Mouse (Mus musculus) hindbrain, embryonic 15.5 days (tissue): ENCODE measurements around the gene Tssc4. TPM values are rescaled to one million over a fixed set of nuclear protein-coding genes. Genes with fewer than 3 reads are reported as not detected.

Source experiments
- ATAC-seq: fragments of 200-750 bp; cut with Nextera tagmentation; 2 replicates; pipeline ENCODE4 v1.8.0; 2017; ENCODE audit warnings: low read depth, moderate number of reproducible peaks, moderate TSS enrichment; ENCODE audit not compliant: low FRiP score
- H3K27ac ChIP-seq: fragments of 300-500 bp; sonication (generic); replicated peaks from 2 replicates; pipeline ENCODE4 v1.5.1; 2015; ENCODE audit warnings: mild to moderate bottlenecking, inconsistent platforms
- H3K27me3 ChIP-seq: fragments of 300-500 bp; sonication (generic); 2 replicates; pipeline ENCODE4 v1.6.1; 2015; ENCODE audit warnings: control low read depth, inconsistent platforms
- H3K36me3 ChIP-seq: fragments of 300-500 bp; sonication (generic); 2 replicates; pipeline ENCODE4 v1.6.1; 2015; ENCODE audit warnings: control low read depth, inconsistent platforms
- H3K4me1 ChIP-seq: fragments of 300-500 bp; sonication (generic); replicated peaks from 2 replicates; pipeline ENCODE4 v1.6.1; 2015; ENCODE audit warnings: control low read depth, inconsistent platforms
- H3K4me2 ChIP-seq: fragments of 300-500 bp; sonication (generic); 2 replicates; pipeline ENCODE4 v1.6.1; 2015; ENCODE audit warnings: moderate library complexity, mild to moderate bottlenecking, inconsistent platforms
- H3K4me3 ChIP-seq: fragments of 300-500 bp; sonication (generic); 2 replicates; pipeline ENCODE4 v1.5.1; 2015; ENCODE audit warnings: mild to moderate bottlenecking, inconsistent platforms
- H3K9ac ChIP-seq: fragments of 300-500 bp; sonication (generic); 2 replicates; pipeline ENCODE4 v1.6.1; 2015; ENCODE audit warnings: inconsistent platforms
- H3K9me3 ChIP-seq: fragments of 300-500 bp; sonication (generic); 2 replicates; pipeline ENCODE4 v1.6.1; 2016; ENCODE audit warnings: control low read depth, inconsistent platforms
- WGBS: fragments of 180-500 bp; shearing (Covaris S2); methylation state at CpG from one replicate; pipeline ENCODE4 v1.1.7; 2015; 5-methylcytosine and 5-hydroxymethylcytosine counted together
- polyA plus RNA-seq: library from polyadenylated mRNA; unstranded; fragments of >200 nt; fragmentation: Nextera tagmentation; extraction: Ambion mirVana; gene quantifications from 2 replicates; pipeline ENCODE4 v1.2.1, GENCODE M21; 2015

The Tssc4 gene
- polyA plus RNA-seq, 1 experiment from 2014 or later = 99.2 TPM

- Histone ChIP-seq H3K27me3 (no peaks in the 10 kb centered on the region), H3K4me3 (no peak overlapping the region), H3K9me3 (no peaks in the 10 kb centered on the region), H3K36me3 (peaks cover 4% of the 10 kb centered on the region), H3K9ac (no peak overlapping the region), H3K27ac (no peak overlapping the region), H3K4me1 (peaks cover 27% of the 10 kb centered on the region), H3K4me2 (no peak overlapping the region)
- no peak for ATAC-seq
- WGBS = 85% methylated on average over 5 of the region's 5 CpGs
Measured at GRCm38 (mm10) chr7:143072605-143073004, 3.6 kb downstream of the Tssc4 start.

- no peak overlapping the region for H3K9ac ChIP-seq
- H3K9me3 ChIP-seq = no peaks in the 10 kb centered on the region
- no peak for ATAC-seq
- H3K27me3 ChIP-seq = no peaks in the 10 kb centered on the region
- no peak overlapping the region for H3K4me3 ChIP-seq
- H3K4me1 ChIP-seq = peaks cover 22% of the 10 kb centered on the region
- no peak overlapping the region for H3K4me2 ChIP-seq
- H3K36me3 ChIP-seq = 0 out of 2 replicates have a peak, but pooled peaks cover under 1% of the 10 kb centered on the region
- H3K27ac ChIP-seq = no peak overlapping the region
- 85% methylated on average over 1 of the region's 1 CpGs for WGBS
Measured at GRCm38 (mm10) chr7:143073086-143073485, 4.0 kb downstream of the Tssc4 start.

DNA sequence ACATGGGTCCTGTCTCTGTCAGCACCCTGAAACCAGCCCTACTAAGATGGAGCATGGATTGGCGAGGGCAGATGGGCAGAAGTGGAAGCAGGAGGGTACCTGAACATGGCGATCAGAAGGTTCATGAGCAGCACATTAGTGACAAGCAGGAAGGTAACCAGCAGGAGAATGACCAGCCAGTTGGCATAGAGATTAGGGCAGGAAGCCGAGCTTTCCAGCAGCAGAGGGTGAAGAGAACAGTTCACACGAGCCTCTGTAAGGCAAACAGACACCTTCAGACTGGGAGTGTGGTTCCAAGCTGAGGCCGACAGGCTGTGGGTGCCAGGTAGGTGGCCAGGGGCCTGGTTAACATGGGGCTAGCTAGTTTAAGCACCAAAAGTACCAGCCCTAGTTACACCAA lies 6.3 kb downstream of the Tssc4 start:
- peaks cover 8% of the 10 kb centered on the region for H3K4me1 ChIP-seq

GRCm38 (mm10) chr7:143077351-143077750 lies 8.3 kb downstream of the Tssc4 start:
- no peak overlapping the region for H3K4me3 ChIP-seq
- no peak for ATAC-seq
- 91% methylated on average over 2 of the region's 2 CpGs for WGBS
- H3K9me3 ChIP-seq = no peaks in the 10 kb centered on the region
- no peaks in the 10 kb centered on the region for H3K4me1 ChIP-seq
- H3K4me2 ChIP-seq = no peak overlapping the region
- H3K36me3 ChIP-seq = no peaks in the 10 kb centered on the region
- H3K27me3 ChIP-seq = no peaks in the 10 kb centered on the region
- H3K27ac ChIP-seq = no peak overlapping the region
- H3K9ac ChIP-seq = no peak overlapping the region

More for the DNA sequence above, 6.3 kb downstream of the Tssc4 start:
- no peaks in the 10 kb centered on the region for H3K9me3 ChIP-seq
- H3K9ac ChIP-seq = no peak overlapping the region
- H3K4me3 ChIP-seq = no peak overlapping the region
- no peak overlapping the region for H3K4me2 ChIP-seq
- H3K27me3 ChIP-seq = no peaks in the 10 kb centered on the region
- 80% methylated on average over 5 of the region's 5 CpGs for WGBS
- no peak overlapping the region for H3K27ac ChIP-seq
- no peak for ATAC-seq
- H3K36me3 ChIP-seq = no peaks in the 10 kb centered on the region

GRCm38 (mm10) chr7:143082024-143082423 lies 13.0 kb downstream of the Tssc4 start:
- Histone ChIP-seq H3K27ac (no peak overlapping the region), H3K9me3 (no peaks in the 10 kb centered on the region), H3K9ac (no peak overlapping the region), H3K36me3 (no peaks in the 10 kb centered on the region), H3K4me2 (no peak overlapping the region), H3K27me3 (no peaks in the 10 kb centered on the region), H3K4me3 (no peak overlapping the region), H3K4me1 (0 out of 2 replicates have a peak, but pooled peaks cover 4% of the 10 kb centered on the region)
- WGBS = 71% methylated on average over 6 of the region's 6 CpGs
- no peak for ATAC-seq

- Histone ChIP-seq H3K9me3 (no peaks in the 10 kb centered on the region), H3K27ac (no peak overlapping the region), H3K4me2 (no peak overlapping the region), H3K36me3 (no peaks in the 10 kb centered on the region), H3K4me3 (no peak overlapping the region), H3K4me1 (0 out of 2 replicates have a peak, but pooled peaks cover 5% of the 10 kb centered on the region), H3K27me3 (no peaks in the 10 kb centered on the region), H3K9ac (no peak overlapping the region)
- 77% methylated on average over 2 of the region's 2 CpGs for WGBS
- no peak for ATAC-seq
Measured at GRCm38 (mm10) chr7:143083708-143084107, 14.7 kb downstream of the Tssc4 start.

GRCm38 (mm10) chr7:143086366-143086765 lies 17.3 kb downstream of the Tssc4 start:
- no peak for ATAC-seq
- Histone ChIP-seq H3K9ac (no peak overlapping the region), H3K4me3 (no peak overlapping the region), H3K36me3 (no peaks in the 10 kb centered on the region), H3K27me3 (no peaks in the 10 kb centered on the region), H3K4me2 (no peak overlapping the region), H3K9me3 (no peaks in the 10 kb centered on the region), H3K27ac (no peak overlapping the region), H3K4me1 (0 out of 2 replicates have a peak, but pooled peaks cover 5% of the 10 kb centered on the region)
- 48% methylated on average over 2 of the region's 2 CpGs for WGBS

- Histone ChIP-seq H3K9me3 (no peaks in the 10 kb centered on the region), H3K9ac (no peak overlapping the region), H3K27me3 (no peaks in the 10 kb centered on the region), H3K27ac (no peak overlapping the region), H3K36me3 (no peaks in the 10 kb centered on the region), H3K4me1 (0 out of 2 replicates have a peak, but pooled peaks cover 5% of the 10 kb centered on the region), H3K4me3 (no peak overlapping the region), H3K4me2 (no peak overlapping the region)
- ATAC-seq = peak; percentile 76
- 34% methylated on average over 4 of the region's 4 CpGs for WGBS
Measured at GRCm38 (mm10) chr7:143087070-143087579, 18.1 kb downstream of the Tssc4 start.

- Histone ChIP-seq H3K27ac (no peak overlapping the region), H3K27me3 (no peaks in the 10 kb centered on the region), H3K9ac (no peak overlapping the region), H3K4me1 (no peaks in the 10 kb centered on the region), H3K9me3 (no peaks in the 10 kb centered on the region), H3K4me2 (no peak overlapping the region), H3K4me3 (no peak overlapping the region), H3K36me3 (no peaks in the 10 kb centered on the region)
- 82% methylated on average over 3 of the region's 3 CpGs for WGBS
- no peak for ATAC-seq
Measured at GRCm38 (mm10) chr7:143093847-143094246, 24.8 kb downstream of the Tssc4 start.

DNA sequence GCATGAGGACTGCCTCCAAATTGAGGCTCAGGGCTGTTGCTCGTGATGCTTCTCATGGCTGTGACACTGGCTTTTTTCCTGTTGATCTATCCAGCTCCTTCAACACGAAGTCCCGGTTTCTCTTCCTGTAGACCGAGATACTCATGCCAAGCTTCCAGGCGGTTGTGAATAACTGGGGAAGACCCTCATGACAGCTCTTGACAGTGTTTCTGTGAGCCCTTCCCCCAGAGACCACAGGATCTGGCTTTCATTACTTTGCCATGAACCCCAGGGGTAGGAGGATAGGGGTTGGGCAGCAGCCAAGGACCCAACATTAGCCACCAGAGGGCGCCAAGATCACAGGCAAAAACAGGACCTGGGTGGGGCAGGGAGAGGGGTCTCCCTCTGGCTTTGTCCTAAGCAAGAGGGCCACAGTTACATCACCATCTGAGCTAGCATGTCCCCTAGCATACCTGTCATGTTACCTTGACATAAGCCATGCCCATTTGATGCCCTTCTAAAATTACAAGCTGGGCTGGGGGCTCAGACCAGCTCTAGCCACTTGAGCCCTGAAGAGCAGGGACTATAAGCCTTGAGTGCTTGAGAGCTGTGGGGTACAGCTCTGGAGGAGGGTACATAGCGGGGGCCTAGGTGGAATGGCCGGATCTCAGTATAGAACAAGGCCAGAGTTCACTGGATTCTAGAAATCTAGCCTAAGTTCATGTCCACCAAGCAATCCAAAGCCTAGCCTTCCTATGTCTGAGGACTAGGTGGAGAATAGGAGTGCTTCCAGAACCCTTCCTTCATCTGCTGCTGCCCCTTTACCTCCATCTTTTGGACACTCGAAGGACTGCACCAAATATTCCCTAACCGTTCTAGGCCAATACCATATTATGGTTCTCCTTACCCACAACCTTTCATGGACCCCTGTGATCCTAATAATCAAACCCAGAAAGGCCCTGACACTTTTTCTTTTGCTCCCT lies 25.8 kb downstream of the Tssc4 start, which contains the start of gene Trpm5:
Trpm5 (minus strand) TSS at position 51 of the 962 bp plus-strand sequence.
- no peak for ATAC-seq
- Histone ChIP-seq H3K9me3 (no peaks in the 10 kb centered on the region), H3K9ac (no peak within 1 kb of the TSS), H3K27ac (no peak within 1 kb of the TSS), H3K4me1 (no peaks in the 10 kb centered on the region), H3K36me3 (no peaks in the 10 kb centered on the region), H3K27me3 (no peaks in the 10 kb centered on the region), H3K4me3 (no peak within 1 kb of the TSS), H3K4me2 (no peak within 1 kb of the TSS)
- WGBS = 46% methylated on average over 10 of the region's 10 CpGs

DNA sequence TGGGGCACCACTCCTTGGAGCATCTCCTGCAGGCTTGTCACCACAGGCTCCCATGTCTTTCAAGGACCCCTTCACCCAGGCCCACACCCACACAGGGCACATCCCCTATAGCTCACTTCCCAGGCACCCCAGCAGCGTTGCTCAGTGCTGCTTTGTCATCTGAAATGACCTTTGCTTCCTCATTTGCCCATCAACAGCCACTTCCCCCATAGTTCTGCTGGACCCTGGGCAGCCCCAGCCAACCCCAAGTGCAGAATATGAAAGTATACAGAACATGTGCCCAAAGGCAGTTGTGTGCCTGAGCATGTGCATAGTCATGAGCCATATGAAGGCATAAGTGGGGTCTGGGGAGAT lies 26.5 kb downstream of the Tssc4 start:
- Histone ChIP-seq H3K27ac (no peak overlapping the region), H3K9ac (no peak overlapping the region), H3K4me2 (no peak overlapping the region), H3K27me3 (no peaks in the 10 kb centered on the region), H3K36me3 (no peaks in the 10 kb centered on the region), H3K4me1 (no peaks in the 10 kb centered on the region), H3K9me3 (no peaks in the 10 kb centered on the region), H3K4me3 (no peak overlapping the region)
- 52% methylated on average over 1 of the region's 1 CpGs for WGBS
- ATAC-seq = no peak

GRCm38 (mm10) chr7:143100759-143101158 lies 31.7 kb downstream of the Tssc4 start:
- no peaks in the 10 kb centered on the region for H3K36me3 ChIP-seq
- ATAC-seq = no peak
- no peak overlapping the region for H3K4me3 ChIP-seq
- peaks cover 9% of the 10 kb centered on the region for H3K27me3 ChIP-seq
- H3K4me1 ChIP-seq = no peaks in the 10 kb centered on the region
- no peak overlapping the region for H3K9ac ChIP-seq
- WGBS = 70% methylated on average over 4 of the region's 4 CpGs
- no peak overlapping the region for H3K4me2 ChIP-seq
- no peaks in the 10 kb centered on the region for H3K9me3 ChIP-seq
- no peak overlapping the region for H3K27ac ChIP-seq
